Mouse (Mus musculus) heart, adult 8-10 months (tissue): ENCODE results near the gene Olfr94. TPM values are rescaled to one million over a fixed set of nuclear protein-coding genes. Genes with fewer than 3 reads are reported as not detected.
A peak's percentile ranks its signal among the peaks of the same experiment; 100 is the strongest.
"Not testable (repeated sequence)": the region's sequence is repeated elsewhere in the genome, so short reads cannot be mapped to it uniquely, and the experiment has no call there.

Experiments used
- DNase-seq: peaks from one replicate; pipeline ENCODE4 v3.0.0; 2022; ENCODE audit warnings: low spot score
- total RNA-seq, 4 experiments: library from RNA; stranded (reverse); gene quantifications; 2 replicates each; pipeline ENCODE4 v1.2.4; 2022

Gene Olfr94
- total RNA-seq = not detected

- no peak for DNase-seq
Observed at GRCm38 (mm10) chr17:37200894-37201293, at the start of gene Olfr94. Gene Olfr94 (minus strand): TSS chr17:37200994.

- no peak for DNase-seq
Observed at GRCm38 (mm10) chr17:37250544-37250943, 49.8 kb upstream of the Olfr94 start.

- DNase-seq = no peak
Observed at GRCm38 (mm10) chr17:37249460-37249859, 48.7 kb upstream of the Olfr94 start.

- DNase-seq = peak; percentile 35
Observed at GRCm38 (mm10) chr17:37246715-37247114, 45.9 kb upstream of the Olfr94 start.

- no peak for DNase-seq
Observed at GRCm38 (mm10) chr17:37242198-37242597, 41.4 kb upstream of the Olfr94 start.

GRCm38 (mm10) chr17:37237230-37237629, 36.4 kb upstream of the Olfr94 start, which contains the start of gene Olfr97:
Gene Olfr97 (minus strand): TSS chr17:37237330.
- not testable (repeated sequence) for DNase-seq

GRCm38 (mm10) chr17:37221879-37222278, 21.1 kb upstream of the Olfr94 start:
- DNase-seq = no peak

GRCm38 (mm10) chr17:37219846-37220245, 19.1 kb upstream of the Olfr94 start, which contains the start of gene Olfr96:
Gene Olfr96 (plus strand): TSS chr17:37220146.
- no peak for DNase-seq

- DNase-seq = peak; percentile 24
Observed at GRCm38 (mm10) chr17:37218486-37218885, 17.7 kb upstream of the Olfr94 start.

GRCm38 (mm10) chr17:37213018-37213417, 12.2 kb upstream of the Olfr94 start, which contains the start of gene Olfr95:
Gene Olfr95 (minus strand): TSS chr17:37213118.
- no peak for DNase-seq

- no peak for DNase-seq
Observed at GRCm38 (mm10) chr17:37210884-37211768, 10.3 kb upstream of the Olfr94 start.

- no peak for DNase-seq
Observed at GRCm38 (mm10) chr17:37203917-37204236, 3.1 kb upstream of the Olfr94 start.

GRCm38 (mm10) chr17:37203206-37203916, 2.6 kb upstream of the Olfr94 start:
- peak; percentile 81 for DNase-seq

GRCm38 (mm10) chr17:37196845-37197724, 3.7 kb downstream of the Olfr94 start:
- no peak for DNase-seq

- no peak for DNase-seq
Observed at GRCm38 (mm10) chr17:37194782-37195181, 6.0 kb downstream of the Olfr94 start.

GRCm38 (mm10) chr17:37193656-37194055, 7.1 kb downstream of the Olfr94 start, which contains the start of gene Ubd:
Gene Ubd (plus strand): TSS chr17:37193892.
- DNase-seq = no peak

- DNase-seq = no peak
Observed at GRCm38 (mm10) chr17:37193032-37193431, 7.8 kb downstream of the Olfr94 start.

GRCm38 (mm10) chr17:37190711-37191110, 10.1 kb downstream of the Olfr94 start:
- DNase-seq = peak; percentile 27

GRCm38 (mm10) chr17:37185474-37185873, 15.3 kb downstream of the Olfr94 start:
- DNase-seq = no peak

GRCm38 (mm10) chr17:37161394-37161793, 39.4 kb downstream of the Olfr94 start, which contains the start of gene Olfr93:
Gene Olfr93 (minus strand): TSS chr17:37161494.
- no peak for DNase-seq
